Mouse (Mus musculus) layer of hippocampus, postnatal 36 days (tissue): ENCODE measurements around the gene Elp4. TPM values are rescaled to one million over a fixed set of nuclear protein-coding genes. Genes with fewer than 3 reads are reported as not detected.

ENCODE experiments used
- DNase-seq, 2 experiments: peaks; one replicate each; pipeline ENCODE4 v3.0.0; 2022
- total RNA-seq, 2 experiments: library from RNA; stranded (reverse); gene quantifications; 2 replicates each; pipeline ENCODE4 v1.2.3; 2021

The Elp4 gene
- total RNA-seq, 2 experiments from 2014 or later: 16.1 to 19.4 TPM

GRCm38 (mm10) chr2:105680999-105681710, 223.2 kb downstream of the Elp4 start:
- DNase-seq: no peak

GRCm38 (mm10) chr2:105680146-105680998, 224.0 kb downstream of the Elp4 start:
- DNase-seq: no peak

GRCm38 (mm10) chr2:105679331-105679730, 225.0 kb downstream of the Elp4 start:
- DNase-seq: no peak

- DNase-seq: no peak
Observed at GRCm38 (mm10) chr2:105678880-105679321, 225.5 kb downstream of the Elp4 start.

GRCm38 (mm10) chr2:105678306-105678705, 226.1 kb downstream of the Elp4 start:
- no peak for DNase-seq

GRCm38 (mm10) chr2:105677434-105678105, 226.8 kb downstream of the Elp4 start:
- no peak for DNase-seq

GRCm38 (mm10) chr2:105676909-105677433, 227.4 kb downstream of the Elp4 start:
- DNase-seq: no peak

- no peak for DNase-seq
Observed at GRCm38 (mm10) chr2:105676080-105676908, 228.1 kb downstream of the Elp4 start.

GRCm38 (mm10) chr2:105675730-105676079, 228.7 kb downstream of the Elp4 start:
- DNase-seq: no peak

- DNase-seq: peak; percentile 74 to 87
Observed at GRCm38 (mm10) chr2:105674875-105675729, 229.3 kb downstream of the Elp4 start.

GRCm38 (mm10) chr2:105674061-105674874, 230.1 kb downstream of the Elp4 start:
- DNase-seq: no peak

- no peak for DNase-seq
Observed at GRCm38 (mm10) chr2:105673631-105674060, 230.7 kb downstream of the Elp4 start.

- no peak for DNase-seq
Observed at GRCm38 (mm10) chr2:105673054-105673453, 231.3 kb downstream of the Elp4 start.

GRCm38 (mm10) chr2:105672596-105672960, 231.8 kb downstream of the Elp4 start:
- DNase-seq: no peak

- DNase-seq: no peak
Observed at GRCm38 (mm10) chr2:105671798-105672595, 232.4 kb downstream of the Elp4 start.

- no peak for DNase-seq
Observed at GRCm38 (mm10) chr2:105671116-105671797, 233.1 kb downstream of the Elp4 start.

- no peak for DNase-seq
Observed at GRCm38 (mm10) chr2:105670731-105671095, 233.7 kb downstream of the Elp4 start.

- DNase-seq: no peak
Observed at GRCm38 (mm10) chr2:105669881-105670730, 234.3 kb downstream of the Elp4 start.
